Mouse (Mus musculus) spleen, adult 18-20 months (tissue): ENCODE data around the gene Tmem41b.
"Not testable (repeated sequence)": the region's sequence is repeated elsewhere in the genome, so short reads cannot be mapped to it uniquely, and the experiment has no call there.

ENCODE experiments used
- DNase-seq, 2 experiments: peaks; one replicate each; pipeline ENCODE4 v3.0.0; 2022; ENCODE audit warnings: mixed read lengths in 2 of 2

Gene Tmem41b

DNA sequence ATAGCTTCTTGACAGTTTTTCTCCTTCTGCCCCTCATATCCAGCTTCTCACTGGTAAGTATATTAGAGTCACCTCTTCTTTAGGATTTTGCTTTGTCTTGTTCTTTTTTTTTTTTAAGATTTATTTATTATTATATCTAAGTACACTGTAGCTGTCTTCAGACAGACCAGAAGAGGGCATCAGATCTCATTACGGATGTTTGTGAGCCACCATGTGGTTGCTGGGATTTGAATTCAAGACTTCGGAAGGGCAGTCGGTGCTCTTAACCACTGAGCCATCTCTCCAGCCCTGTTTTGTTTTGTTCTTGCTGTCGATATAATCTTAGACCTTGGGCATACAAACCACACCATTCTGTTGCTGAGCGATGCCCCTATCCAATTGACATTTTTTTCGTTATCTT is at the start of gene Tmem41b:
TSS of gene Tmem41b (minus strand) at position 155 of the 400 bp plus-strand sequence.
- DNase-seq: not testable (repeated sequence)

DNA sequence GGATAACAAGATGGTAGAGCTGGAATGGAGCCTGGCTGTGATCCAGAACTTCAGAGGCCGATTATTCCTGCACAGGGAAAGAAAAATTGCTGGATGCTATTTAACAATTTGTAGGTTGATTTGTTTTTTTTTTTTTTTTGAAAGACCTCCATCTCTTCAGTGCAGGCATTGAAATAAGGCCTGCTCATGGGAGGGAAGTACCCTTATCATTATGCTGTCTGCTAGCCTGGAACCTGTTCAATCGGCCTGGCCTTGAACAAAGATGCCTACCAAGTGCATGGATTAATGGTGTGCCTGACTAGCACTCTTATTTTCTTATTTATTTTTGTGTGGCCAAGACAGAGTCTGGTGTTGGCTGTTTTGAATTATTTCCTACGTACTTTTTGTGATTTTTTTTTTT is 43.6 kb upstream of the Tmem41b start:
- no peak for DNase-seq

DNA sequence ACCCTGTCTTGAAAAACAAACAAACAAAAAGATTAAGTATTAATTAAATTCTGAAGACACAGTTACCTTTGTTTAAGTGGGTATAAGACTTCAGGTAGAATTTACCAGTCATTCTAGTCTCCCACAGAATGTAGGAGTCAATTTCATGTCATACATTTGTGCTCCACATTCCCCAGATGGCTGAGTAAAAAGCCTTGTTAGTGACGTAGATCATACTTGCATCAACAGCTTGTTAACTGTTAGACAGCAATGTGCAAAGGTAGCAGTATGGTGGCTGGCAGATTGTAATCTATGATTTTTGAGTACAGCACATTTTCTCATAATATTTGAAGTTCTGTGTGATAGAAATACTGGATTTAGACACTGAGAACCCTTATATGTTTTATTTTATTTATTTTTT is 42.1 kb upstream of the Tmem41b start:
- no peak for DNase-seq

DNA sequence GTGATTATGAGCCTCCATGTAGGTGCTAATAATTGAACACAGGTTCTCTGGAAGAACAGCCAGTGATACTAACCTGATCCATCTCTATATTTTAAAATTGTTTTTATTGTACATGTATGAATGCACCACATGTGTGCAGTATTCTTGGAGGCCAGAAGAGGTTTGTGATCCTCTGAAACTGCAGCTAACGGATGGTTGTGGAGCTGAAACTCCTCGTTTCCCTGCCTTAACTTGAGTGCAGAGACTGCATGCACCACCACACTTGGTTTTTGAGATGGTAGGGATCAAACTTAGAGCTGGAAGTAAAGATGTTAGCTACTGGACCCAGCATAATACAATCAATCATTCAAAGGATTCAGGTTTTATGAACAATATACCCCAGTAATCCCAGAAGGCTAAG is 39.9 kb upstream of the Tmem41b start:
- no peak for DNase-seq

DNA sequence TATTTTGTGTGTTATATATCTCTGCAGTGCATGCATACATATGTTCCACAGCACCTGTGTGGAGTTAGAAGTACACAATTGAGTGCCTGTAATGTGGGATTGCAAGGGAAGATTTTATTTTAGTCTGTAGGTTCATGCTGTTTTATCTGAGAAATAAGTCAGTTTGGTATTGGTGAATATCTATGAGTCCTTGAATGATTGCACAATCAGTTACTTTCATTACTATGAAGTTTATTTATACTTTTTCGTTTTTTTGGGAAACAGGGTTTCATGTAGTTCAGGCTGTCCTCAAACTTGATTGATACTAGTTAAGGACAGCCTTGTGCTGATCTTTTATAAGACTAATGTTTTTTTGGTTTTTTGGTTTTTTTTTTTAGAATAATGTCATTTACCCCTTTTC is 36.8 kb upstream of the Tmem41b start:
- DNase-seq: no peak

DNA sequence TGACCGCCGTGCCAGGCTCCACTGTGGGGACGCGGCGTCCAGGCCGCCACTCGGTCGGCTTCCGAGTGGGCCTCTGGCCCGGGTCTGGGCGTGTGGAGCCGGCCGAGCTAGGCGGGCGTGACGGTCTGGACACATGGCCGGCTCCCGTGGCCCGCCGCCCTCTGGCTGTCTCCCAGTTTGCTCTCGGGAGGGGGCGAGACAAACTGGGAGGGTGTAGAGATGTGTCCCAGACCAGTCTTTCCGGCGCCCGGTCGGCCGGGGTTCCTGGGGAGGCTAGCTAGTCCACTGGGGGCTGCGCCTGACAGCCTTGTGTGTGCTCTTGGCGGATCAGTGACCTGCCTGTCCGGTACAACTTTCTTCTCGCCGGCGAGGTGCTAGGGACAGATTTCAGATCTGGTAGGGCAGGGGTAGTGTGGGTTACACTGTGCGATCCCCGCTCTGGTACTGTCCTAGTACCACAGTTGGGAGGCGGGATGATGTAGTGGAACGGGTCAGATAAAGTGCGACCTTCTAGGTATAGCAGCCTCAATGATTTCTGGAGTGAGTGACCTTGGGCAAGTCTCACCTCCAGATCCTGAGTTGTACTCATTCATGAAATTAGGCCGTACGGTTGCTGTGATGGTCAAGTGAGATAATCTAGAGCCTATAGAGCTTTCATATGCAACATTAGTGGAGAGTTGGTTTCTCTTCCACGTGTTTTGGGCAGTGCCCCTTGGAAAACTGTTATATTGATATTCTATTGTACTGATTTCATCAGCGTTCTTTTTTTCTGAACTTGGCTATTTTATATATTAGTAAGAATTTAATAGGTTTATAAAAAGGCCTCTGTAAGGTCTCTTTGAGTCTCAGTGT is 32.1 kb upstream of the Tmem41b start:
- peak; percentile 24 to 38 for DNase-seq

DNA sequence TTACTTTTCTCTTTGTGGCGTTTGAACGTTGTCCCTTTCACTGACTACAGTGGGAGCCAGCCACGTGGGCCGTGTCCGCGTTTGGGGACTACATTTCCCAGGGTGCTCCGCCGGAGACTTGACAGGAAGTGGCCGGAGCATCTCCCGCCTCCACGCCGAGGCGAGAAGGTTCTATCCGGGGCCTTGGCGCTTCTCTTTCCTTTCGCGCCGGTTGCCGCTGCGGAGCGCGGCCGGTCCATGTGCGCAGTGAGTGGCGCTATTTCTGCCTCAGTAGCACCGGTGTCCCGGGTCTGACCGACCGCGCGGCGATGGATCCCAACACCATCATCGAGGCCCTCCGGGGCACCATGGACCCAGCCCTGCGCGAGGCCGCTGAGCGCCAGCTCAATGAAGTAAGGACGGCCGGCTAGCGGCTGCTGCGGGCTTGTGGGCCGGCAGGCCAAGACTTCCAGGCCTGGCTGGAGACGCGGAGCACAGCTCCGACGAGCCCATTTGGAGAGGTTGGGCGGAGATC is 31.4 kb upstream of the Tmem41b start, which contains the start of gene Ipo7:
TSS of gene Ipo7 (plus strand) at position 158 of the 514 bp plus-strand sequence.
- DNase-seq: peak; percentile 80 to 87

DNA sequence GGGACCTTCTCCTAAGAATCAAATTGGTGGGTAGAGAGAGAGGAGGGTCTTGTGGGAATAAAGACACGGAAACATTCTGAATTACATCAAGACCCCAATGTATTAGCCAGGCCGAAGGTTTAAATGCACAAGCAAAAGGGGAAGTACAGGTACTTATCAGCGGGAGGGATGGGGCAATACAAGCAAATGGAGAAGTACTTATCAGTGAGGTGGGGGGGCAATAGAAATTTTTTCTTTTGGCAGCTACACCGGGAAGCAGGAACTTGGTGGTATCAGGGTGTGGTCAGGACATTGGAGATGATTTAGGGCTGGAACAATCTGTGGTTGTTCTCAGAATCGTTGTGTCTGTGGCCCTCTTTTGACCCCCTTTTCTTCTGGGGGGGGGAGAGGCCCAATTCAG is 27.5 kb upstream of the Tmem41b start:
- no peak for DNase-seq

DNA sequence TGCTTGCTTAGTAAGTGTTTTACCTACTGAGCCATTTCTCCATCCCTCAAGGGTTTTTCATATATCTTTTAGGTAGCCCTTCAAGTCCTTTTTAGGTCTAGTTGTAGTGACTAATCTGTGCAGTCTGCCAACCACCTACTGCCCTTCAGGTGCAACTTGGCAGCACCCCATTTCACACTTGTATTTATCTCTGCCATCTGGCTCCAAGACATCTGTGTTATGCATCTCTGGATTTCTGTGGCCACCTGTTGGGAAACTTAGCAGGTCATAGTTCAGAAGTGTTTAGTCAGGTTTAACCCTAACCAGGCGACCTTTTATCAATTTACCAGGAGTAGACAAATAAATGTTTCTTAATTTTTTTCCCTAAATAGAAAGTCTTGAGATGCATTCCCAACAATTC is 24.7 kb upstream of the Tmem41b start:
- DNase-seq: no peak

DNA sequence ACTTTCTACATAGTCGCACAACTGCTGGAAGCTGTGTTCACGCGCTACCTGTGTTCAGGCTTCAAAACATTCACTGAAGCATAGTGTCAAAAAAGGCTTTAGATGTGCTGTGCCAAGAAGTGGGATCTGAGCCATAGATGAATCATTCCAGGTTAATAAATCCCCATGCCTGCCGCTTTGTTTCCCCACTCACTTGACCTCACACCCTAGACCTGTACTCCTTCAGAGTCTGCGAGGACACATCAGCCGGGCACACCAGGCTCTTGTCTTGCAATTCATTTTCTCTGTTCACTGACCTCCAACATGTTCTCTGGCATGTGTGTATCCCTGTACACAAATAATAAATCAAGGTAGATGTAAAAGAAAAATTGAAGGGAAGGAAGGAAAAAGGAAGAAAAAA is 22.4 kb upstream of the Tmem41b start:
- DNase-seq: no peak

DNA sequence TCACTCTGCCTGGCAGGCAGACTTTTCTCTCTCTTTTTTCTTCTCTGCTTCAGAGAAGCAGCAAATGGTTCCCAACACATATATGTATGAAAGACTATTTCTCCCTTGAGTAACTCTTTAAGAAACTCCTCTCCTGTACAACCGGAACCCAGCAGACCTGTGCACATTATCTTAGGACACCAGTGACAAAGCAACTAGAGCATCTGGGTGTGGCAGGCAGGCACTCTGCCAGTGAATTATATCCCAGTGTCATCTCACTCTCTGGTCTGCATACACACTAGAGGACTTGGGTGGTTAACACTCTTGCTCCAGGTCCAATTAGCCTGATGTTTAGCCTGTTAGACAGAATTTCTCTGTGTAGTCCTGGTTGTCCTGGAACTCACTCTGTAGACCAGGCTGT is 21.8 kb upstream of the Tmem41b start:
- no peak for DNase-seq

DNA sequence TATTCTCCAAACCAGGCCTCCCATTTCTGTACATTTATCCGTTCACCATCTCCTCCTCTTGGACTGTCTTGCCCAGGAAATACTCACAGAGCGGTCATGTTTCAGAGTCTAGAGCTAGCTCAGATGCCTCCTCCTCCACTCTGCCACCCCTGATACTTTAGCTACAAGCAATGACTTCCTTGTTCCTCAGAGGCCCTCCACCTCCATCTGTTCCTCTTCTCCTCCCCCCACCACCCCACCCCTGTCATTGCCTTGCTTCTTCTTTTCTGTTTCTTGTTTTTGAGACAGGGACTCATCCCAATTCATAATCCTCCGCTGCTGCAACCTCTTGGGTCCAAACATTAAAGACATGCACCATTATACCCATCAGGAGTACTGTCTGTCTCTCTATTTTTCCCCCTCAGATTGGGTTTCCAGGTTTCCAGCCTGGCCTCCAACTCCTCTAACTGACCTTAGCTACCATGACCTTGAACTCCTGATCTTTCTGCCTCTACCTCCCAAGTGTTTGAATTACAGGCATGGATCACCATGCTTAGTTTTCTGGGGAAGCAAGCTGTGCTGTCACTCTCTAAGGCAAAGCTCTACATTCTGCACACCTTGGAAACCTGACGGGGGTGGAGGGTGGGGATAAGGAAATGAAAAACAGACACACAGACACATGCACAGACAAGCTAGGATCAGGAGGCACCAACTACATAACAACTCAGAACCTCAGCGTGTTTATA is 19.9 kb upstream of the Tmem41b start:
- no peak for DNase-seq

DNA sequence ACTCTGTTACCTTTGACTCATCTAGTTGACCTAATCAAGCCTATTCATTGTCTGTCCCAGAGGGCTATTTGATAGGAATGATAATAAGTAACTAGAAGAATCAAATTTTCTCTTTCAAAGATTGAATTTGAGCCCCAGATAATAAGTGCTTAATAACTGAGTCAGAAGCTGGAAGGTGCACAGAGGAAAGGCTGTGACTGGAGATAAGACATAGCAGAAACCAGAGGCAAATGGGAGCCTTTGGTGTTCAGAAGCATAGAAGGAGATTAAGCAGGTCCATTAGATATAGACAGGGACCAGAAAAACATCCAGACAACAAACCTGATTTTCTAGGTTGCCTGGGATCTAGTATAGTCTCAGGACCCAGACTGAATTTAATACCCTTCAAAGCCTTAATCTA is 19.2 kb upstream of the Tmem41b start:
- no peak for DNase-seq

DNA sequence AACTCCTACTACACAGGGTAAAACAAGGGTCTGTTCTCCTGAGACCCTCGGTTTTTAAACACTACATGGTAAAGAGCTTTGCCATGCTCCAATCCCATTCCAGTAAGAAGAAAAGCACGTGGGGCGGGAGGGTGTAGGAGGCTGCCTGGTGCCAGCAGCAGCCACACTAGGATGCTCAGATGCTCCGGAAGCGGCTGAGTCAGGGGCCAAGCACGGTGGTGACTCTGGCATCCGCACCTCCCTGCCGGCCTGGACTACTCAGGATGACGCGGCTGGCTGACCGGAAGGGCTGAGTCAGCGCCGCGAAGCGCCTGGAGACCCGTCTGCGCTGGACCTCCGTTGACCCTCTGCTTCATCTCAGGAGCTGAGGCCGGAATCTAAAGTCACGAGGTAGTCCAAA is 16.2 kb upstream of the Tmem41b start:
- no peak for DNase-seq

DNA sequence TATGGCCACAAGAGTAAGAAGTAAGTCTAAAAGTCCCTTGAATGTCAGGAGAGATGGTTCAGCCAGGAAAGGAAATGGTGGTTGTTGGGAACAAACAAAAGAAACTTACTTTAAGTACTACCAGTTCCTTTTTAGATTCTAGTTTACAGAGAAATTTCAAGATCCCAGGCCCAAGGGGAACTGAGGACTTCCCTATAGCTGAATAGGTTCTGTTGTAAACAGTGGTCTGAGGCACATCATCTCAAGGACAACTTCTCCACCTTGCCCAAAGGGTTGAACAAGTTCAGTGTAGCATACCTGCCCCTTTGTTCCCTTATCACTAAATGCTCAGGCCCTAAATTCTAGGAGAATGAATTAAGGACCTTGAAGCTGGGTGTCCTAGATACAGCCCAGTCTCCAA is 15.4 kb upstream of the Tmem41b start:
- DNase-seq: no peak

DNA sequence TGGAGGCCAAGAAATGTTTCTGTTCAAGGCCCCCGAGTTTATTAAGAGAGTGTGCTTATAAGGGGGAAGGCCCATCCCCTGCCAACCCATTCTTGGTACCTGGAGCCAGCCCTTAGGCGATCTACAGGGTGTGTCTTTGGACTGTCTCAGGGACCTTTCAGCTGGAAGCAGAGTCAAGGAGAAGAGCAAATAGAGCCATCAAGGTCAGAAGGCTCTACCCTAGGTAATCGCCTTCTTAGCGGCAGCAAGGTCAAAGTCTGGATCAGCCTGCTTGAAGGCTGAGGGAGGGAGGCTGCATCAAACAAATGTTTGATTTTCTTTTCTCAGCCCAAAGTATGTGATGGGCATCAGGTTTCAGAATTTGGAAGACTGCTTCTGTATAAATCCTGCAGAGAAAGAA is 11.7 kb upstream of the Tmem41b start:
- no peak for DNase-seq

DNA sequence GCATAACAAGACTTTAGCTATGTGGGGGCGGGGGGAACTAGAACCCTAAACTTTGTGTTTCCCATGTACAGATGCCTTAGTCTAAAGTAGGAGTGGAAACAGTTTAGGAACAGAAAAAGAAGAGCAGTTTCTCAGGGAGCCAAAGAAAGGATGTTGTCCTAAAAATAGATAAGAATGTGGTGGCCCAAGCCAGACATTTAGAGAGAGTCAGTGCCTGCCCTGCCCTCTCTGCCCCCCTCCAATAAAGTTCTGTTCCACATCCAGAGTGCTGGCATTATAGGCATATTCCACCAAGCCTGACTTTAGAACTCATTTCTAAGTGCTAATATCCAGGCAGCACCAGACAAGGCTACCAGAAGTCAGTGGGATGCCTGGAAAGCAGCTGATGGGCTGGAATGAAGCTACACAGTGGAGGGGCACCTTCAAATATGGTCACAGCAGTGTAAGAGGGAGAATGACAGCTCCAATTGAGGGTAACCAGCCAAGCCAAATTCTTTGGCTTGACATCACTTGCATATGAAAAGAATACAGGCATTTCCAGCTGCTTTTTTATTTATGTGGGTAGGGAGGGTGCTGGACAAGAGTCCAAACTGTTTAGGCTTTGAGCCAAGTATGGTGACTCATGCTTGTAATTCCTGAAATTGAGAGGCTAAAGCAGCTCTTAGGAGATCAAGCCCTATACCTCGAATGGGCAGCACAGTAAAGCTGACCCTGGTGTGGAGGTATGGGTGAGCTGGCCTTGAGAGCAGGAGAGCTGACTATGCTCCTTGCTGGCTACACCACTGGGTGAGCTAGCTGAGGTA is 6.6 kb upstream of the Tmem41b start:
- DNase-seq: no peak

DNA sequence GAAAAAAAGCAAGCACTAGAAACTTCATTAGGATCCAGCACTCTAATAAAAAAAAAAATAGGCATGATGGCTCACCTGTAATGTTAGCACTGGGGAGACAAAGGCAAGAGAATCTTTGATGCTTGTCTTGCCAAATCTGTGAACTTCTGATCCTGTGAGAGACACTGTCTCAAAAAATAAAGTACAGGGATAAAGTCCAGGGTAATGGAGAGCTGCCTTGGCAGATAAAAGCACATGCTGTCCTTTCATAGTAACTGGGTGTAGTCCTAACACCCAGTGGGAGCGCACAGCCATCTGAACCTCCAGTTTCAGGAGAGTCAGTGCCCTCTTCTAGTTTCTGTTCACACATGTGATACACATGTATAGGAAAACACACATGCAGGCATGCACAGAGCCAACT is 4.6 kb upstream of the Tmem41b start:
- DNase-seq: no peak

DNA sequence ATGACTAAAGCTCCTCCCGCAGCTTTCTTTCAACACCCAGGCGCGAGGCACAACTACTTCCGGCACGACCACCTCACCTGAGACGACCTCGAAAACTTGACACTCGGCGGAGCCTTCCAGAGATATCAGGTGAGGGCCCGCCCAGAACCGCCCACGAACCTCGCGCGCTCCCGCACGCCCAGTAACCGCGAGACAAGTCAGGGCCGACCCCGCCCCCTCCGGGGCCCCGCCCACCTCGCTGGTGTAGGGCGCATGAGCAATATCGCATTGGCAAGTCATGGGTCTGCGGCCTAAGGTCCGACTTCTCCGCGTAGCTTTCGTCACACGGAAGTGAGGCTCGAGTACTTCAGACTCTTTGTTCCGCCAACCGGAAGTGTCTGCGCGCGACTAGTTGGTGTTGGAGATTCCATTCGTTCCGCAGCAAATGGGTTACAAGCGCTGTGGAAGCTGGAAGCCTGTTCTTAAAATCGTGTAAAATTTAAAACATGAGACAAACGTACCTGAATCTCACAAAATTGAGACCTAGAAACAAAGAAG is 528 bp downstream of the Tmem41b start:
- DNase-seq: peak; percentile 99 to 100

DNA sequence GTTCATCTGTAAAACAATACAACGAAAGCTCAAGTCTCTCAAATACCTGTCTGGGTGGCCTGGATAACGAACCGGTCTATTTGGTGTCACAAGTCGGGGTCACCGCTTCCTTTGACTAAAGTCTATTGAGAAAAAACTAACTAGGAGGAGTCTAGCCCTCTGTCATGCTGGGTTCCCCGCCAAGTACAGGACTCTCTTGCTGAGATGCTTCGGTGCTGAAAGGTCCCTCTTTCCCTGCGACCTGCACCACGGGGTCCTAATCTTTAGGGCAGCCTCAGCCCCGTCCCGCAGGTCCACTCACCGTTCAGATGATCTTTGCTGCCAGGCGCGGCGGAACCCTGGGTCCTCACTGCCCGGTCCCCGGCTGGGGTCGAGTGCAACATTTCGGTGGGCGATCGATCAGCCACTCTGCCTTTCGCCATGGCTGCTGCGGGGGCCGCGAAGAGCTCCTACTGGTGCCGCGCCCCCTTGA is 1.0 kb downstream of the Tmem41b start:
- DNase-seq: no peak

DNA sequence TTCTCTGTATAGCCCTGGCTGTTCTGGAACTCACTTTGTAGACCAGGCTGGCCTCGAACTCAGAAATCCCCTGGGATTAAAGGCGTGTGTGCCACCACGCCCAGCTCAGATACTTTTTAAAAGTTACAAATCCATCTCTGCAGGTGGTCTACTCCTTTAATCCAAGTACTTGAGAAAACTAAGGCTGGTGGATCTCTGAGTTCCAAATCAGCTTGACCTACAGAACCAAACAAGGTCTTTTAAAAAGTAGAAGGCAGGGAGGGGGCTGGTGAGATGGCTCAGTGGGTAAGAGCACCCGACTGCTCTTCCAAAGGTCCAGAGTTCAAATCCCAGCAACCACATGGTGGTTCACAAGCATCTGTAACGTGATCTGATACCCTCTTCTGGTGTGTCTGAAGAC is 2.1 kb downstream of the Tmem41b start:
- not testable (repeated sequence) for DNase-seq

DNA sequence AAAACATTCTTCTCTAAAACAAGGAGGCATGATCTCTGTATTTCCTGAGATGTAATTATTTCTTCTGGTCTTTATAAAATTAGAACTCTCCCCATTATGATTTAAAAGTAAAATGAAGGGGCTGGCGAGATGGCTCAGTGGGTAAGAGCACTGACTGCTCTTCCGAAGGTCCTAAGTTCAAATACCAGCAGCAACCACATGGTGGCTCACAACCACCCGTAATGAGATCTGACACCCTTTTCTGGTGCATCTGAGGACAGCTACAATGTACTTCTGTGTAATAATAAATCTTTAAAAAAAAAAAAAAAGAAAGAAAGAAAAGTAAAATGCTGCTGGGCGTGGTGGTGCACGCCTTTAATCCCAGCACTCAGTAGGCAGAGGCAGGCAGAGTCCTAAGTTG is 9.6 kb downstream of the Tmem41b start:
- peak in 1 of 2 experiments; percentile 29 for DNase-seq
